Mouse (Mus musculus) neural tube, embryonic 10.5 days (tissue): ENCODE data around the gene Hmgb4.

ENCODE experiments used
- DNase-seq: peaks from one replicate; pipeline ENCODE4 v3.0.0-alpha.2; 2017; ENCODE audit warnings: low spot score; ENCODE audit errors: extremely low spot score

Hmgb4 gene

DNA sequence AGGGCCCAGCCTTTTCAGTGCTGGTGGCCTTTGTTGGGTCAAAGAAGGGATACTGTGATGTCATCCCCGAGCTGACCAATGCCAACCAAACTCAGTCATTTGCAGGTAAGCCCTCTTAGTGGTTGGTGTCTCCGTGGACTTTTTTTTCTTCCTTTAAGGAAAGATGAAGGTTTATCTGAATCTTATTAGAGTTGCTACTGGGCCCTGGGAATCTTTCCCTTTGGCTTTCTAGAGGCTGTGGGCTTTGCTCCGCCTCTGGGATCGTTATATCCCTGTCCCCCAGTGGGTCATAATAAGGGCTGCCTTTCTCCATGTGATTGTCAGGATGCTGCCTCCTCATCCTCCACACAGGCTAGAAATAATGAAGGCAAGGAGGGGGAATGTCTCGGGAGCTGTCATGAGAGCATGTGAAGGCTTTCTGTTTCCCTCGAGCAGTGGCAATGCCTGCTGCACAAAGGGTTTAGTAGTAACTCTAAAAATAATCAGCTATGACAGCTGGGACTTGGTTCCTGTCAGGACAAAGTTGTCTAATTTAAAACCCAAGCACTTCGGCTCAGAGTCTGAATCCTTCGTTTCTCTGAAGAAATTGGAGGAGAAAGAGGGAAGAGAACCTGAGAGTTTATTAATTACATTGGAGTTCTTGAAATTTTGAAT is at the start of gene Hmgb4:
Hmgb4 (minus strand) TSS at position 51 of the 654 bp plus-strand sequence.
- DNase-seq, result no peak

DNA sequence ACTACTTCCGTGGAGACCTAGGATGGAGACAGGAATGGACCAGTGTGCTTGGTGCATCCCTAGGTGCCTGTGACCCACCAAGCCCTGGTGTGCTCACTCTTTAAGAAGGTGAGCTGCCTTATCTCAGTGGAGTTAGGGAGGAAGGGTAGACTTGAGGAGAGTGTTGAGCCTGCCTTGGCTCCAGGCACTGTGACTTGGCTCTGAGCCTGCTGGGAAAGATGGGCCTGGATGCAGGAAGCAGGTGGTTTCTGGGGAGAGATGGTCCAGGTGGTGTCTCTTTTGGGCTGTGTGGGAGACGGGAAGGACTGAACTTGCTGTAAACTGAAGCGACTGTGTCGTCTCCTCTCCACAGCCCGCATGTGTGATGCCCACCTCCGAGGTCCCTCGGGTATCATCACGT is 45.3 kb upstream of the Hmgb4 start:
- no peak for DNase-seq

DNA sequence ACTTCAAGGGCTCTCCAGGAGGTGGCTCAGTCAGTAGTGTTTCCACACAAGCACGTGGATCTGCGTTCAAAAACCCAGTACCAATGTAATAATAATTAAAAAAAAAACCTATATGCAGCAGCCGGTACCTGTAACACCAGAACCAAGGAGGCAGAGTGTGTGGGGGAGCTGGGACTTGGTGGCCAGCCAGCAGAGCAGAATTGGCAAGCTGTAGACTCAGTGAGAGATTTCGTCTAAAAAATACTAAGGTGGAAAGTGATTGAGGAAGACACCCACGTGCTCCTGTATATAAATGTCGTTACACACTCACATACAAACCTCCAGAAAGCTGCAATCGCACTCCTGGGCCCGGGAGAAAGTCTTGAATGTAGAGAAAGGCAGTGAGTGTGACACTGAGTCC is 43.3 kb upstream of the Hmgb4 start:
- no peak for DNase-seq

DNA sequence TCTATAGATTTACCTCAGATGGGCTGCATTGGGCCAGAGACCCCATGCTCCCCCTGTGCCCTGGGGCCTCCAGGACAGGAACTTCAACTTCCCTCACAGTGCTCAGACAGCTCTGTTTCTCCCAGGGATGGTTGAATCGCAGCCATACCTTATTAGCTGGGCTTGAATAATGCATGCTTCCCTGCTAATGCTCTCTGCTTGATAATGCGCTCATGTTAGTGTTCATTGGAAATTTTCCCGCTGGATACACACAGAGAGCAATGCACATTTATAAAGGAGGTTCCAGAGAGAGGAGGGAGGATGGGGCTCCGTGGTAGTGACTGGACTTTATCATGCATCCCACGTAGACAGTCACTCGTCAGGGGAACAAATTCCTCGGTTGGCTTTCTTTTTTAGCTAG is 27.3 kb upstream of the Hmgb4 start:
- DNase-seq, result no peak

DNA sequence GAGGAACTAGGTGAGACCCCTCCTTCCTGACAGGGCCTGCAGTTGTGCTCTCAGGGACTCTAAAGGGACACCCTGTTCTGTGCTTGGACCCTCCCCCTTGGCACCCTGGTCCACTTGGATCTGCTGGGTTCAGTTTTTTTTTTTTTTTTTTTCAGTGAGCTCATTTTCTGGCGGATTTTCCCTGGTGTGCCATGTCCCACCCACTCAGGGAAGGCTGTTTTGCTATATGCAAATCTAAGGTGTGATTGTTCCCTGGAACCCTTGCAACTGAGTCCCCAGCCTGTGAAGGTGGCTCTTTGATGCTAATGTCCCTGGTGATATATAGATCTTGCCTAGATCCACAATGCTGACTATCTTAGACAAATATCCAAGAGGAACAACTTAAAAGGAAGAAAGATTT is 24.3 kb upstream of the Hmgb4 start:
- no peak for DNase-seq

DNA sequence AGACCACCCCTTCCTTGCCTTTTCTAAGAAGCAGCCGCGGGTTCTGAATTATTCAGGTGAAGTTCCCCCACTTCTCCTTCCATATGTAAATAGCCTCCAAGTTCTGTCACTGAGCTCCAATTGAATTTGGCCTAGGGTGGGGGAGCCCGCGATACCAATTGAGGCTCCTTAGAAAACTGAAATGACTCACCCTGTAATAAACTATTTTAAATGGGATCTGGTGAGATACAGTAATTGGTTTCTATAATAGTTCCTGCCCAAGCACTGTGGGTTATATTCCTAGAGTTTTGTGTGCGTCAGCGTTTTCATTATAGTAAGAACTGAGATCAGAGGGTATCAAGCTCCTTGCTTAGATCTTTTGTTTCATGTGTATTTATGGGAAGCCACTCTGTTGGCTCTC is 14.8 kb upstream of the Hmgb4 start:
- DNase-seq, result no peak

DNA sequence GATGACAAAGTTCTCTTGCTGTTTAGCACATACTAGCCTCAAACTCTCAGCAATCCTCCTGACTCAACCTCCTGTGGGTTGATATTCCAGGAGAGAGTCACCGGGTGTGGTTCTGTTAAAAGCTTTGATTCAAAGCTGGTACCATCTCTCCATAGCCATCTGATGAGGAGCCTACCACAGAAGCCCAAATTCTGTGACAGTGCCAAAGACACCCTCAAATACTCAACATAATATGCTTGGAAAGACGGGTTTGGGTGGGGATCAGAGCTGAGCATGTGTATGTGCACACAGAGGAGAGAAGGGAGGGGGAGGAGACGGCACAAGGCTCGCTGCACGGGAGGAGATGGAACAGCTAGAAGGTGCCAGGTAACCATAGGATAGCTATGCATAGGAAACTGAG is 14.4 kb upstream of the Hmgb4 start:
- DNase-seq, result no peak

DNA sequence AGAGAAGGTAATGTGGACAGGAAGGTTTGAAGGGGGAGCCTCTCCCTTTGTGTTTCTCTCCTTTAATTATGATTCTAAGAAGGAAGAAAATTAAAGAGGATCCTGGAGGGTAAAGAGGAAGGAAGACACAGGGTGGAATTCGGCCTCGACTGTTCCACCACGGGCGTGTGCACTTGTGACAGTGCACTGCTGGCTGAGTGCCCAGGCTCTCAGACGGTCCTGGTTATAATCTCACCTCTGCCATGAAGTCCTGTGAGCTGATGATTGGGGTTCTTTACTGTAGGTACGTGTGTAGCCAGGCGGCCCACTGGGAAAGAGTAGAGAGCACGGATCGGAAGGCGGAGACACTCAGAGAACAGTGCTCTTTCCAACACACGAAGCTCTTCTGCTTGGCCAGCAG is 12.4 kb upstream of the Hmgb4 start:
- no peak for DNase-seq

DNA sequence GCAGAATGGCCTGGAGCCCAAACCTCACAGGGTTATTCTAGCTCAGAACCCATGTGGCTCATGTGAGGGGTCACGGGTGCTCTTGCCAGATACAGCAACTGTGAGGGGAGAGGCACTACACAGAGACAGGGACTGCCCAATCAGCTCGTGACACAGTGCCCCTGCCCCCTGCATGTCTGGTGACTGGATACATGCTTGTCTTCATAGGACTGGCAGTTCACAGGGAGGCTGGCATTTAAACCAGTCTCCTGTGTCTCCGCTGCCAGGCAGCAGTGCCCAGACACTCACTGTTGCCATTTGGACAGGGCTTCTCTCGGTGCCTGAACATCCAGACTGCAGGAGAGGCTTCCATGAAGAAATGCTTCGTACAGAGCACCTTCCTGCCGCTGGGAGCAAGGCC is 11.7 kb upstream of the Hmgb4 start:
- no peak for DNase-seq

DNA sequence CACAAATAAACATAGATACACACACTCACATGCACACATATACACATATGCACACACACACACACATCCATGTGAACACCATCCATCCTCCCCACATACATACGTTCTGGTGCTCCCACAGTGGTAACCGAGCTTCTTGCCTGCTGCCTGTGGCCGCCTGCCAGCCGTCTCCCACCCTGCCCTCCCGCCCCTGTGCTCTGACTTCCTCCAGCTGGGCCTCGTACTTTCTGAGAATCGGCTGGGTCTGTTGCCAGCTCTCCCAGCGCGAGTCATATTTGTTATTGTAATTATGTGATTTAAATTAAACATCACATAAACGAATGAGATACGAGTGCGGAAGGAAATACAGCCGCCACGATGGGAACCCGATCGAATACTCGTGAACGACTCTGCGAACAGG is 10.2 kb upstream of the Hmgb4 start:
- no peak for DNase-seq

DNA sequence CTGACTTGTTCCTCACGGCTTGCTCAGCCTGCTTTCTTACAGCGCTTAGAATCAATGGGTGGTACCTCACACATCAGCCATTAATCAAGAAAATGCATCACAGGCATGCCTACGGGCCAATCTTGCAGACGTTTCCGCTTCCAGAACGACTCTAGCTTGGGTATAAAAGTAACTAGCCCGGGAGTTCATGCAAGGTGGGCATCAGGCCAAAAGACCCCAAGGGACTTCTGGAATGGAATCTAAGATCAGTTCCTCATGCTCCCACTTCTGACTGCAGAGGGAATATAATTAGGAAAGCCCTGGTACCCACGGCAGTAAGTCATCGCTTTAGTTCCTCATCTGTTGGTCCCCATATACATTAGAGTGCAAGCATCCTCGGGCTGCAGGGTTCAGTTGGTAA is 9.4 kb upstream of the Hmgb4 start:
- no peak for DNase-seq

DNA sequence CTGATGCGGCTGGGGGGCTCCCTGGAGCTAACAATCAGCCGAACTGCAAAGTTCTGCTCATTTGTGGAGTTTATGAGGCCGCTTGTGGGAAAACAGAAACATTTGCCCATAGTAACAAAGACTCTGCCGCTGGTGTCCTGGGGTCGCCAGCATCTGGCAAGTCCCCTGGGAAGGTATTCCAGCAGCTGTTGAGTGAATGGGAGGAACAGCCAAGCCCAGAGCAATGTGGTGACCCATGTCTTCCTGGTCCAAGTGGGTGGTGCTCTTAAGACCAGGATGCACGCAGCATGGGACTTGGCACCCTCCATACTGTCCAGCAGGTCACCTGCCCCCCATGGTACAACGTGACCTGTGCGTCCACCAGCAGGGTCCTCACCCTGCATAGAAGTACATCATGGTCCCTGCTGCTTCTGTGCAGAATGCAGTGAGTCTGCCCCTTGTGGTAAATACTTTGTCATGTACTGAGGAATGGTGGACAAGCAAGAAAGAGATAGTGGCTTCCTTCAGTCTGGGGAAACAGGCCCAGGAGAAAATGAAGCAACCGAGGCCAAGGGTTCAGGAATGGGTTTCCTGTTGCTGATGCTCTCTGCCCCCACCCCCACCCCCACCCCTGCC is 8.6 kb upstream of the Hmgb4 start:
- no peak for DNase-seq

DNA sequence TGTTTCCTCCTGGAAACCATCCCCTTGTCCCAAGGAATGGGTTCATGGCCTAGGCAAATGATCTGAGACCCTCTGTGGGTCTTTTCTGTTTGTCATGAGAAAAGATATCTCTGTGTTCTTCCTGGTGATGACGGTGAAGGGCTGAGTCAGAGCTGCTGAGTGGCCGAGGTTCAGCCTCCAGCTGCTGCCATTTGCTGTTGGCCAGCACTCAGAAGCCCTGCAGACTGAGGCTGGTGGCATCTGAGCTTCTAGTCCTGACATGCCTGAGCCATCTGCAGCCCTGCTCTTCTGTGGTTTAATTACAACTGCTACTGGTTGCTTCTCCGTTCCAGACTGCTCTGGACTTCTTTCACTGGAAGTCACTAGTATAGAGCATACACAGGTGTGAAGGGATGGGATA is 4.6 kb upstream of the Hmgb4 start:
- DNase-seq, result no peak

DNA sequence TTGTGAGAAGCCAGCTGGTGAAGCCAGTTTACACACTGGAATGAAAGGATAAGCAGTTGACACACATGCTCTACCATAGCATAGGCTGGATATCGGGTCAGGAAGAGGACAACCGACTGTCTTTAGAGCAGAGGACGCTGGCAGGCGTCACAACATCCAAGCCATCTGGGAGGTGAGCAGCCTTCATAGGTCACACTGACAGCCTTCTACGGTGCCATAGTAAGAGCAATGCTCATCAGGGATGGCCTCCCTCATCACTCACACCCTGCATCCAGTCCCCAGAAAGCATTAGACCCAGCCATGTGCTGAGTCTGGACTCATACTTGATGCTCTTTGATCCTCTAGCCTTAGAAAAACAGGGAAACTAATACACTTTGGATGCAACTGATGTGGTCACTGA is 3.7 kb upstream of the Hmgb4 start:
- DNase-seq, result no peak

DNA sequence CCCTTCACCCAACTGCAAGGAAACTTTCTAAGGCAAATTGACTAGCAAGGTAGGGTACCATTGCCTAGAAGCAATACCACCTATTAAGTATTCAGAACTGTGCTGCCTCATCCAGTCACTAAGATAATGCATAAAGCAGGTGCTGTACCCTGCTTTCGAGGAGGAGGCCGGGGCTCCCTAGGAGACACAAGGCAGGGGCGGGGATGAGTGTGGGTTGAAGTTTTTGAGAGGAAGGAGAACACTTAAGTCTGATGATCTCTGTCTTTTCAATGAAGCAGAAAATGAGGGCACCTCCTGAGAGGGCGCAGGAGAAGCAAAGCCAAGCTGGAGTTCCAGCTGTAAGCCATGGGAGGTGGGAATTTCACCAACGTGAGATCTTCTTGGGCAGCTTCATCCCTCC is 1.5 kb downstream of the Hmgb4 start:
- no peak for DNase-seq

DNA sequence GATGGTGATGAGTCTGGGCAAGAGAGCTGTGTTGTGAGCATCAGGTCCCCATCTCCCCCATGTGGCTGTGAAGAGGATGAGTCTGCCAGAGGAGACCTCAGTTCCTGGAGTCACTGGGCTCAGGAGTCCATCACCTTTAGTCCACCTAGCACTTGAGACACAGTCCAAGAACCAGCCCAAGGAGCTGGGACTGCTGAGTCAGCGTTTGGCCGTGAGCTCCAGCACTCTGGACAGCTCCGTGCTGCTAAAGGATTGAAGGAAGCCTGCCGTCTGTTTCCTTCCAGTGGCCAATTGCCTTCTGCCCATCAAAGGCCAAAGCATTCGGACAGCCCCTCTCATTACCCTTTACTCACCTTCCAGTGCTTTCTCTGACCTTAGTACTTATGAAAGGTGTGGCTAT is 12.1 kb downstream of the Hmgb4 start:
- DNase-seq, result peak; percentile 64

DNA sequence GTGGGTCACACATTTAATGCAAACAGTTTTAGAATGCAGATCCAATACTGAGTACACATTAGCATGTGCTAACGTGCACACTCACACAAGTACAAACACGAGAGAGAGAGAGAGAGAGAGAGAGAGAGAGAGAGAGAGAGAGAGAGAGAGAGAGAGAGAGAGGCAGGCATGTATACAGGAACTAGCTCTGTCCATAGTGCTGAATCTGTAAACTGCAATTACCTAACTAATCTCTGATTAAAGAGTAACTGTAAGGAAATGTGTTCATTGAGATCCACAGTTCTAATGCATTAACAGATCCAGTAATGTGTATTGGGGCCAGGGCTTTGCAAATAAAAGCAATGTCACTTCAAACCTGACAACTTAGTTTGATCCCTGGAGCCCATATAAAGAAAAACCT is 15.6 kb downstream of the Hmgb4 start:
- no peak for DNase-seq

DNA sequence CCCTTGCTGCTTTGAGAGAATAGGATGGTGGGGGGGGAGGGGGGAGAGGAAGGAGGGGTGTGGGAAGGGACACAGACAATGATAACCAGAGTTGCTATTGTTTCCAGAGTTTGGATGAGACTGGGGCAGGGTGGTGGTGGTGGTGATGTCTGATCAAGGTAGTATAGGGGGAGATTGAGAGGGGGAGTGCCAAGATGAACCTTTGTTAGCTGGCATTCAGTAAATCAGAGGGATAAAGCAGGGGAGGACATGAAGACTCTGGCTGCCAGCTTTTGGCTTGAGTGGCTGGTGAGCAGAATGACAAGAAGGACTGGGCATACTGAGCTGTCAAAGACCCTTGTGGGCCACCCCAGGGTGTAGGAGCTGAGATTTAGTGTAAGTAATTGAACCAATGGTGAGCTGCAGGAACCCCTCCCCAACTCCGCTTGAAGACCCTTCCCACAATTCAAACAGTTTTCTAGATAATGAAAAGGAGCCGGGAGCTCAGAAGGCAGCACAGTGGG is 18.9 kb downstream of the Hmgb4 start:
- no peak for DNase-seq

DNA sequence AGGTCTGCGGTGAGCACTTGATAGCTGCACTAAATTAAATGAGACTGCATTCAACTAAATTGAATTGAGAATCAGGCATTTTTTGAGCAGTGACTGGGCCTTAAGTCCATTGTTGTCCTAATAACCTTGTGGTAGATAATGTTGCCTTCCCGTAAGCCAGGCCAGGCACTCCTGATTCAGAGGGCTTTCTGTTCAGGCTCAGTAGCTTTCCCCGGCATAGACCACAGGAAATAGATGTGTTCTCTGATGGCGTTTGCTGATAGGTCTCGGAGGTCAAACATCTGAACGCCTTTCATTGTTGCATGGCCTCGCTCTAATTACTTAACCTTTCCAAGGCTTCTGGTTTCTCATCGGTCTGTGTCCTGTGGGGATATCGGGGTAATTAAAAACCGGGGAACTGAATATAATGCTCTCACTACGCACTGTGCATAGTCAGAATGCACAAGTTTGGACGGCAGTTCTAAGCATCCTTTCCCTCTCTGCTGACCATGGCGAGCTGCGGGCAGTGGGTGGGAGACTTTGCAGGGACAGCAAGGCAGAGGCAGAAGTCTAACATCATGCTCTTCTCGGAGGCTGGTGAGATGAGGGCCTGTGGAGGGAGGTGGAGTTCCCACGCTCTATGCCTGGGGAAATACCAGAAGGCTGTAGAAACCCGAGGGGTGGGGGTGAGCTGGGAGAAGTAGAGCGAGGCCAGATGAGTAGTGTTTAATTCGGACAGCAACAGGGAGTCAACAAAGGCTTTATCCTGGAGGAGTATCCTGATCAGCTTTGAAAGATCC is 19.5 kb downstream of the Hmgb4 start:
- DNase-seq, result no peak

DNA sequence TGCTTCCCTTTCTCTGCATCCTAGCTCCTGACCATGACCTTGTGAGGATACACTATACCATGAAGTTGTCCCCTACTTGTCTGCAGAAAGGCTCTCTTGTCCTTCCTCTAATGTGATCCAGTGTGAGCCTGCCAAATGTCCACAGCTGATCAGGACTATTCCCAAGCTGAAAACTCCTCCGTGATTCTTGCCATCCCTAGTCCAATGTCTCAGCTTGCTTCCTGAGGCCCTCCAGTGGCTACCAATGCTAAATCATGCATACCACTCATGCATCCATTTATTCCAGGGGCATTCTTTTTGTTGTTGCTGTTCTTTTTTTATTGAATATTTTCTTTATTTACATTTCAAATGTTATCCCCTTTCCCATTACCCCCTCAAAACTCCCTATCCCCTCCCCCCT is 21.6 kb downstream of the Hmgb4 start:
- DNase-seq, result no peak

DNA sequence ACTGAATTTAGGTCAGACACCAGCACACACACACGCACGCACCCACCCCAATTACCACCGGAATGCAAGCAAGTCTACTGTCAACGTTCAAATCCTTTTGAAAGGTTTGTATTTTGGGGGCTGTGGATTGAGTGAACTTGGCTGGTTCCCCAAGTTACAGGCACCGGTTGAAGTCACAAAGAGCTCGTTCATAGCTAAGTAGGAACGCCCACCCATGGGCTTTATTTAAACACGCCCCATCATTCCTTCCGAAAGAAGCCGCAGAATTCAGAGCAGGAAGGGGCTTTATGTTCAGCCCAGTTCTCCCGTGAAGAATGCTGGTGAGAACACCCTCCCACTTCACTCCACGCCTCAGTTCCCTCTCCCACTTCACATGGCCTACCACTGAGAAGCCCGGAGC is 27.3 kb downstream of the Hmgb4 start:
- DNase-seq, result no peak
